Mouse (Mus musculus) hindbrain, embryonic 11.5 days (tissue): ENCODE measurements at regions not wholly inside any gene's neighbourhood (a gene's known extent, or its start where the extent isn't known, plus 50 kb on each side); places are given as distances from the start of the nearest gene placed in this dataset.

Source experiments
- ATAC-seq: fragments of 200-750 bp; cut with Nextera tagmentation; 2 replicates; pipeline ENCODE4 v1.8.0; 2017; ENCODE audit warnings: mild to moderate bottlenecking, moderate TSS enrichment, moderate library complexity; ENCODE audit not compliant: low FRiP score
- DNase-seq: peaks from one replicate; pipeline ENCODE4 v3.0.0-alpha.2; 2015; ENCODE audit warnings: low spot score
- H3K27ac ChIP-seq: fragments of 300-500 bp; sonication (generic); 2 replicates; pipeline ENCODE4 v1.5.1; 2014; ENCODE audit warnings: mild to moderate bottlenecking, low read depth, low read length
- H3K27me3 ChIP-seq: fragments of 300-500 bp; sonication (generic); 2 replicates; pipeline ENCODE4 v1.6.1; 2014; ENCODE audit warnings: mild to moderate bottlenecking, low read length, moderate library complexity, mixed read lengths; ENCODE audit not compliant: control insufficient read depth, insufficient read depth
- H3K36me3 ChIP-seq: fragments of 300-500 bp; sonication (generic); 2 replicates; pipeline ENCODE4 v1.6.1; 2014; ENCODE audit warnings: mild to moderate bottlenecking, low read length, moderate library complexity, mixed read lengths; ENCODE audit not compliant: control insufficient read depth, insufficient read depth
- H3K4me1 ChIP-seq: fragments of 300-500 bp; sonication (generic); replicated peaks from 2 replicates; pipeline ENCODE4 v1.6.1; 2014; ENCODE audit warnings: low read length, mixed read lengths; ENCODE audit not compliant: control insufficient read depth, insufficient read depth
- H3K4me2 ChIP-seq: fragments of 300-500 bp; sonication (generic); replicated peaks from 2 replicates; pipeline ENCODE4 v1.6.1; 2014; ENCODE audit warnings: mild to moderate bottlenecking, low read depth, low read length
- H3K4me3 ChIP-seq: fragments of 300-500 bp; sonication (generic); 2 replicates; pipeline ENCODE4 v1.5.1; 2014; ENCODE audit warnings: low read depth, low read length
- H3K9ac ChIP-seq: fragments of 300-500 bp; sonication (generic); 2 replicates; pipeline ENCODE4 v1.6.1; 2014; ENCODE audit warnings: low read depth, low read length
- H3K9me3 ChIP-seq: fragments of 300-500 bp; sonication (generic); 2 replicates; pipeline ENCODE4 v1.6.1; 2016; ENCODE audit warnings: low read length; ENCODE audit not compliant: control insufficient read depth
- WGBS: fragments of 180-500 bp; shearing (Covaris S2); extraction: QIAGEN DNeasy Blood & Tissue Kit; methylation state at CpG from one replicate; pipeline ENCODE4 v1.1.7; 2014; 5-methylcytosine and 5-hydroxymethylcytosine counted together

- no peaks in the 10 kb centered on the region for H3K27me3 ChIP-seq
- H3K4me3 ChIP-seq: no peak overlapping the region
- no peak overlapping the region for H3K9ac ChIP-seq
- ATAC-seq (peak; percentile 92), DNase-seq (peak; percentile 63)
- H3K4me2 ChIP-seq: no peak overlapping the region
- no peaks in the 10 kb centered on the region for H3K4me1 ChIP-seq
- H3K36me3 ChIP-seq: no peaks in the 10 kb centered on the region
- 5% methylated on average over 3 of the region's 3 CpGs for WGBS
- no peaks in the 10 kb centered on the region for H3K9me3 ChIP-seq
- peak overlapping the region; percentile 55 for H3K27ac ChIP-seq
These were observed 1002.1 kb upstream of the Pou3f2 start for GRCm38 (mm10) chr4:23490224-23490623.

- Histone ChIP-seq H3K27ac (no peak overlapping the region), H3K4me3 (no peak overlapping the region), H3K4me2 (no peak overlapping the region), H3K9me3 (no peaks in the 10 kb centered on the region), H3K36me3 (no peaks in the 10 kb centered on the region), H3K9ac (no peak overlapping the region), H3K27me3 (no peaks in the 10 kb centered on the region), H3K4me1 (no peaks in the 10 kb centered on the region)
- peak; percentile 88 for ATAC-seq
- WGBS: 10% methylated on average over 2 of the region's 2 CpGs
- DNase-seq: peak; percentile 41
These were observed 1003.1 kb upstream of the Pou3f2 start for GRCm38 (mm10) chr4:23491255-23491654.

- no peak for ATAC-seq
- DNase-seq: no peak
- 77% methylated on average over 2 of the region's 2 CpGs for WGBS
These were observed 997.5 kb upstream of the Mms22l start for GRCm38 (mm10) chr4:23498710-23499109.

GRCm38 (mm10) chr4:23504770-23505420 is 991.4 kb upstream of the Mms22l start:
- H3K27ac ChIP-seq: no peak overlapping the region
- H3K4me2 ChIP-seq: no peak overlapping the region
- DNase-seq: no peak
- no peak for ATAC-seq
- no peaks in the 10 kb centered on the region for H3K4me1 ChIP-seq
- no peaks in the 10 kb centered on the region for H3K27me3 ChIP-seq
- no peak overlapping the region for H3K9ac ChIP-seq
- H3K36me3 ChIP-seq: no peaks in the 10 kb centered on the region
- no peaks in the 10 kb centered on the region for H3K9me3 ChIP-seq
- 71% methylated on average over 6 of the region's 6 CpGs for WGBS
- H3K4me3 ChIP-seq: no peak overlapping the region

More at GRCm38 (mm10) chr4:23498710-23499109, 997.5 kb upstream of the Mms22l start:
- H3K36me3 ChIP-seq: no peaks in the 10 kb centered on the region
- H3K9me3 ChIP-seq: no peaks in the 10 kb centered on the region
- no peaks in the 10 kb centered on the region for H3K4me1 ChIP-seq
- no peaks in the 10 kb centered on the region for H3K27me3 ChIP-seq
- H3K4me3 ChIP-seq: no peak overlapping the region
- H3K9ac ChIP-seq: no peak overlapping the region
- no peak overlapping the region for H3K27ac ChIP-seq
- H3K4me2 ChIP-seq: no peak overlapping the region

- WGBS: 25% methylated on average over 4 of the region's 4 CpGs
- Histone ChIP-seq H3K9ac (no peak overlapping the region), H3K9me3 (no peaks in the 10 kb centered on the region), H3K27ac (no peak overlapping the region), H3K4me3 (no peak overlapping the region), H3K4me2 (no peak overlapping the region), H3K36me3 (no peaks in the 10 kb centered on the region), H3K4me1 (no peaks in the 10 kb centered on the region), H3K27me3 (no peaks in the 10 kb centered on the region)
- no peak for DNase-seq
- ATAC-seq: peak; percentile 52; the same call in 1 of the 2 replicates
These were observed 985.4 kb upstream of the Mms22l start for GRCm38 (mm10) chr4:23510873-23511272.

GRCm38 (mm10) chr4:23512014-23512413 is 984.2 kb upstream of the Mms22l start:
- H3K4me3 ChIP-seq: no peak overlapping the region
- H3K4me1 ChIP-seq: no peaks in the 10 kb centered on the region
- no peaks in the 10 kb centered on the region for H3K36me3 ChIP-seq
- no peak overlapping the region for H3K27ac ChIP-seq
- peak; percentile 27 for DNase-seq
- H3K9me3 ChIP-seq: no peaks in the 10 kb centered on the region
- H3K4me2 ChIP-seq: no peak overlapping the region
- WGBS: 35% methylated on average over 4 of the region's 4 CpGs
- ATAC-seq: peak; percentile 79
- H3K9ac ChIP-seq: no peak overlapping the region
- no peaks in the 10 kb centered on the region for H3K27me3 ChIP-seq

- no peaks in the 10 kb centered on the region for H3K27me3 ChIP-seq
- no peak overlapping the region for H3K4me3 ChIP-seq
- H3K9me3 ChIP-seq: no peaks in the 10 kb centered on the region
- H3K36me3 ChIP-seq: no peaks in the 10 kb centered on the region
- no peak overlapping the region for H3K9ac ChIP-seq
- no peak overlapping the region for H3K4me2 ChIP-seq
- peak overlapping the region; percentile 42; the same call in 1 of the 2 replicates for H3K27ac ChIP-seq
- ATAC-seq (peak; percentile 70), DNase-seq (peak; percentile 35)
- WGBS: 25% methylated on average over 9 of the region's 9 CpGs
- H3K4me1 ChIP-seq: no peaks in the 10 kb centered on the region
These were observed 982.3 kb upstream of the Mms22l start for GRCm38 (mm10) chr4:23513939-23514338.
